Comparison of ENCODE assay signal across 8 mouse cellular contexts in the genomic region with DNA sequence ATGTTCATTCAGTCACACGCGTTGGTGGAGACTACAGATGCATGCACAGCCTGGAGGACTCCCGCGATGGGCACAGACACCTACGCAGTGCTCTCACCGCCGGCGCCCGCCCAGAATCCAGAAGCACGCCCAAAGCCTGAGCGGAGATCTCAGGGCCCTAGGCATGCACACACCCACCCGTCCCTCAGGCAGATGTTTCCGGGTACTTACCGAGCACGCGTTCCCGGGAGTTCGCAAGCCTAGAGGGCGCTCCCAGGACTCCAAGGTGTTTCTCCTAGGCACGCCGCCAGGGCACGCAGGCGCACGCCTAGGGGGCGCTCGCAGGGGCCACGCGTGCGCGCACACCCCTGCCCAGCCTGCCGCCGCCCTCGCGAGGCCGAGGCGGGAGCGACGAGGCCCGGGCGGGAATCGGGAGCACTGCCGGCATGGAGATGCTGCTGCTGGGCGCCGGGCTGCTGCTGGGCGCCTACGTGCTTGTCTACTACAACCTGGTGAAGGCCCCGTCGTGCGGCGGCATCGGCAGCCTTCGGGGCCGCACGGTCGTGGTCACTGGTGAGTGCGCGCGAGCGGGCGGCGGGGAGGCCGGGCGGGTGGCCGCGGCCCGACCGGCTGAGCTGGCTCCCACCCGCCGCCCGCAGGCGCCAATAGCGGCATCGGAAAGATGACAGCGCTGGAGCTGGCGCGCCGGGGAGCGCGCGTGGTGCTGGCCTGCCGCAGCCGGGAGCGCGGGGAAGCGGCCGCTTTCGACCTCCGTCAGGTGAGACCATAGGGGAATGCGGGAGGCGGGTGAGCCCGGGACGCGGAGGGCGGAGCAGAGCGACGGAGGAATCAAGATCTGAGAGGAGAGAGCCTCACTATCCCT. TPM values are rescaled to one million over a fixed set of nuclear protein-coding genes. Genes with fewer than 3 reads are reported as not detected.
A peak's percentile ranks its signal among the peaks of the same experiment; 100 is the strongest.
DNase-seq lines count a peak whose midpoint lies in the region; ATAC-seq and TF ChIP-seq lines count a peak whose summit lies in the region.

Dhrs13 (plus strand) TSS at position 334 of the 862 bp plus-strand sequence.

- H3K4me1 ChIP-seq in bone marrow macrophage, adult 2 months (ENCODE audit: control insufficient read depth, insufficient read depth, low read length) = peaks cover 29% of the 10 kb centered on the region
- H3K4me1 ChIP-seq in embryonic fibroblast, embryonic 13.5 days (ENCODE audit: control insufficient read depth, insufficient read depth, low read length) = peaks cover 4% of the 10 kb centered on the region
- H3K4me1 ChIP-seq in heart, embryonic 11.5 days (ENCODE audit: control insufficient read depth, insufficient read depth, low read length) = peaks cover 17% of the 10 kb centered on the region
- H3K4me1 ChIP-seq in kidney, embryonic 16.5 days (ENCODE audit: insufficient read depth, low read length) = peaks cover 25% of the 10 kb centered on the region
- peaks cover 11% of the 10 kb centered on the region for H3K4me1 ChIP-seq in liver, adult 2 months (ENCODE audit: control insufficient read depth, insufficient read depth, low read length)

- peak within 1 kb of the TSS; percentile 97 for H3K4me2 ChIP-seq in heart, embryonic 11.5 days
- peak within 1 kb of the TSS; percentile 92 for H3K4me2 ChIP-seq in kidney, embryonic 16.5 days (replicated peaks; ENCODE audit: low read depth, low read length)
- H3K4me2 ChIP-seq in myocyte (ENCODE audit: low read depth) = peak within 1 kb of the TSS; percentile 95

- peak; percentile 83 for ATAC-seq in heart, embryonic 11.5 days (replicated peaks; ENCODE audit: insufficient number of reproducible peaks, low FRiP score, low TSS enrichment)
- ATAC-seq in kidney, embryonic 16.5 days (ENCODE audit: low FRiP score, low TSS enrichment) = peak; percentile 93

- H3K27me3 ChIP-seq in heart, embryonic 11.5 days (ENCODE audit: control insufficient read depth, insufficient read depth, low read length) = no peaks in the 10 kb centered on the region
- H3K27me3 ChIP-seq in kidney, embryonic 16.5 days (ENCODE audit: insufficient read depth, low read length) = no peaks in the 10 kb centered on the region
- H3K27me3 ChIP-seq in liver, adult 2 months (ENCODE audit: control insufficient read depth, insufficient read depth, low read length) = no peaks in the 10 kb centered on the region
- H3K27me3 ChIP-seq in myocyte (ENCODE audit: control insufficient read depth, insufficient read depth, insufficient read length) = no peaks in the 10 kb centered on the region
- no peaks in the 10 kb centered on the region for H3K27me3 ChIP-seq in splenic B cell, adult 2 months (ENCODE audit: control insufficient read depth, insufficient read depth, low read length, poor library complexity, severe bottlenecking)

- H3K4me3 ChIP-seq in bone marrow macrophage, adult 2 months (ENCODE audit: insufficient read depth, low read length) = peak within 1 kb of the TSS; percentile 71
- H3K4me3 ChIP-seq in embryonic fibroblast, embryonic 13.5 days (ENCODE audit: insufficient read depth, low read length) = peak within 1 kb of the TSS; percentile 59
- peak within 1 kb of the TSS; percentile 73 for H3K4me3 ChIP-seq in heart, embryonic 11.5 days (ENCODE audit: low read depth, low read length)
- H3K4me3 ChIP-seq in kidney, embryonic 16.5 days (ENCODE audit: low read length) = peak within 1 kb of the TSS; percentile 71
- peak within 1 kb of the TSS; percentile 57 for H3K4me3 ChIP-seq in liver, adult 2 months (ENCODE audit: insufficient read depth, low read depth, low read length)
- H3K4me3 ChIP-seq in myocyte = peak within 1 kb of the TSS; percentile 27

- under 1% methylated on average over 96 of the region's 96 CpGs for WGBS in heart, embryonic 11.5 days (ENCODE audit: insufficient replicate concordance)
- under 1% methylated on average over 87 of the region's 96 CpGs for WGBS in kidney, embryonic 16.5 days
- WGBS in liver, adult 2 months = under 1% methylated on average over 96 of the region's 96 CpGs

- no peak for TF ChIP-seq POLR2A in bone marrow macrophage, adult 2 months (IDR thresholded peaks at IDR 0.05; ENCODE audit: borderline replicate concordance, low read depth, low read length)
- peak; percentile 60 for TF ChIP-seq POLR2A in embryonic fibroblast, embryonic 13.5 days (IDR thresholded peaks at IDR 0.05; ENCODE audit: low read depth, low read length)
- no peak for TF ChIP-seq POLR2A in liver, adult 2 months (IDR thresholded peaks at IDR 0.05; ENCODE audit: extremely low read depth, insufficient read depth, low read length)
- TF ChIP-seq POLR2A in myocyte (IDR thresholded peaks at IDR 0.05; ENCODE audit: insufficient read length, low read depth) = peak; percentile 86

- peak; percentile 93 for DNase-seq in A20 (ENCODE audit: low read depth, low spot score)
- peak; percentile 72 for DNase-seq in liver, adult 2 months (ENCODE audit: extremely low read depth, low read depth, low spot score)
- peak; percentile 87 for DNase-seq in splenic B cell, adult 2 months (ENCODE audit: low read depth, low spot score)

- H3K9ac ChIP-seq in heart, embryonic 11.5 days (ENCODE audit: low read depth, low read length) = peak within 1 kb of the TSS; percentile 85
- peak within 1 kb of the TSS; percentile 85 for H3K9ac ChIP-seq in kidney, embryonic 16.5 days (replicated peaks; ENCODE audit: low read length)
- H3K9ac ChIP-seq in liver, adult 2 months (ENCODE audit: low read depth, low read length) = peak within 1 kb of the TSS; percentile 69

- H3K36me3 ChIP-seq in heart, embryonic 11.5 days (ENCODE audit: control insufficient read depth, insufficient read depth, low read length) = peaks cover 17% of the 10 kb centered on the region
- H3K36me3 ChIP-seq in kidney, embryonic 16.5 days (ENCODE audit: insufficient read depth, low read length) = peaks cover 36% of the 10 kb centered on the region
- peaks cover 9% of the 10 kb centered on the region; the same call in 1 of the 2 replicates for H3K36me3 ChIP-seq in liver, adult 2 months (ENCODE audit: control insufficient read depth, insufficient read depth, low read length)
- peaks cover 16% of the 10 kb centered on the region for H3K36me3 ChIP-seq in myocyte (ENCODE audit: control insufficient read depth, insufficient read depth)
- H3K36me3 ChIP-seq in splenic B cell, adult 2 months (ENCODE audit: control insufficient read depth, insufficient read depth, low read length, poor library complexity, severe bottlenecking) = 0 out of 2 replicates have a peak, but pooled peaks cover 2% of the 10 kb centered on the region

- peak; percentile 74 for TF ChIP-seq CTCF in bone marrow macrophage, adult 2 months (IDR thresholded peaks at IDR 0.05; ENCODE audit: low read depth, low read length)
- TF ChIP-seq CTCF in embryonic fibroblast, embryonic 13.5 days (IDR thresholded peaks at IDR 0.05; ENCODE audit: borderline replicate concordance, insufficient read depth, low read length) = peak; percentile 89
- peak; percentile 84 for TF ChIP-seq CTCF in liver, adult 2 months (IDR thresholded peaks at IDR 0.05; ENCODE audit: low read depth, low read length)

- no peaks in the 10 kb centered on the region for H3K9me3 ChIP-seq in heart, embryonic 11.5 days (replicated peaks; ENCODE audit: control insufficient read depth, low read length)
- H3K9me3 ChIP-seq in kidney, embryonic 16.5 days (ENCODE audit: low read length) = no peaks in the 10 kb centered on the region

- no peaks in the 10 kb centered on the region for H3K79me2 ChIP-seq in liver, adult 2 months (ENCODE audit: control insufficient read depth, insufficient read depth, low read length)
- H3K79me2 ChIP-seq in myocyte (ENCODE audit: control insufficient read depth, insufficient read depth) = peaks cover under 1% of the 10 kb centered on the region

- peak within 1 kb of the TSS; percentile 47 for H3ac ChIP-seq in myocyte (ENCODE audit: control insufficient read depth, insufficient read length)

- no peak within 1 kb of the TSS for H3K27ac ChIP-seq in bone marrow macrophage, adult 2 months (ENCODE audit: insufficient read depth, low read depth, low read length)
- peak within 1 kb of the TSS; percentile 55 for H3K27ac ChIP-seq in embryonic fibroblast, embryonic 13.5 days (ENCODE audit: insufficient read depth, low read length)
- peak within 1 kb of the TSS; percentile 86 for H3K27ac ChIP-seq in heart, embryonic 11.5 days (ENCODE audit: low read depth, low read length)
- H3K27ac ChIP-seq in kidney, embryonic 16.5 days (ENCODE audit: low read length) = peak within 1 kb of the TSS; percentile 92
- H3K27ac ChIP-seq in liver, adult 2 months (replicated peaks; ENCODE audit: insufficient read depth, low read depth, low read length) = peak within 1 kb of the TSS; percentile 6; the same call in 1 of the 2 replicates

TF ChIP-seq in myocyte, 11 proteins besides CTCF, POLR2A, EP300 and RAD21:
- TF ChIP-seq SRF (IDR thresholded peaks at IDR 0.05; ENCODE audit: control insufficient read depth, insufficient read length, low read depth) (peak; percentile 75), TCF3 (IDR thresholded peaks at IDR 0.05; ENCODE audit: insufficient read length, low read depth) (no peak), E2F4 (IDR thresholded peaks at IDR 0.05; ENCODE audit: insufficient read depth) (peak; percentile 20), CEBPB (IDR thresholded peaks at IDR 0.05; ENCODE audit: insufficient read depth, poor library complexity, severe bottlenecking) (no peak), MYOD1 (IDR thresholded peaks at IDR 0.05; ENCODE audit: control insufficient read depth in 1 of 3, insufficient read length in 2 of 3, low read depth in 2 of 3) (peak in 1 of 3 experiments; percentile 61), POLR2AphosphoS2 (IDR thresholded peaks at IDR 0.05; ENCODE audit: insufficient read length, low read depth) (peak; percentile 79), REST (IDR thresholded peaks at IDR 0.05; ENCODE audit: insufficient read depth, insufficient read length) (no peak), MAX (IDR thresholded peaks at IDR 0.05; ENCODE audit: low read depth) (peak; percentile 88), TCF12 (IDR thresholded peaks at IDR 0.05; ENCODE audit: insufficient read depth, poor library complexity, severe bottlenecking) (no peak), MYOG (IDR thresholded peaks at IDR 0.05; ENCODE audit: control insufficient read depth in 1 of 3, insufficient read depth in 1 of 3, insufficient read length in 2 of 3, low read depth in 2 of 3) (peak in 2 of 3 experiments; percentile 30 to 72)

RNA-seq across cellular contexts. Expression of gene Dhrs13, which starts in this region (rescaled TPM):
- 2.8 and 3.5 TPM in 2 replicates for polyA plus RNA-seq in bone marrow macrophage, adult 2 months (2012; ENCODE audit: insufficient read depth, insufficient read length, missing spikeins)
- 5.7 and 8.3 TPM in 2 replicates for polyA plus RNA-seq in embryonic fibroblast, embryonic 13.5 days (2011; ENCODE audit: insufficient read length, low read depth, missing spikeins)
- 12.3 and 15.8 TPM in 2 replicates for polyA plus RNA-seq in heart, embryonic 11.5 days (2014; fragmentation: Nextera tagmentation; extraction: Ambion mirVana)
- polyA plus RNA-seq in kidney, embryonic 16.5 days (2015; fragmentation: Nextera tagmentation; extraction: Ambion mirVana) = 17.0 and 17.1 TPM in 2 replicates
- total RNA-seq in liver, adult 2 months (2014; rRNA removed) = 4.3 and 6.0 TPM in 2 replicates
- 5.4 and 6.0 TPM in 2 replicates for polyA plus RNA-seq in liver, adult 2 months (2012; rRNA removed)
- 10.0 TPM for polyA plus RNA-seq in myocyte (2012; fragmentation: generic; extraction: Trizol)

Comparison
In these comparisons a context has a peak if more than half of its experiments do, and no peak if none do; other contexts are left out.
1. POLR2A ChIP-seq: peak in embryonic fibroblast, embryonic 13.5 days (single experiment) and myocyte (single experiment); none in bone marrow macrophage, adult 2 months (single experiment) and liver, adult 2 months (single experiment).
2. Peak in every context shown above with its lines, with median percentiles within 50 percentile points of each other: DNase-seq, H3K4me3 ChIP-seq, CTCF ChIP-seq, H3K4me2 ChIP-seq and H3K9ac ChIP-seq.